Mouse (Mus musculus) heart, postnatal 0 days (tissue): ENCODE measurements around the gene Fosl1. TPM values are rescaled to one million over a fixed set of nuclear protein-coding genes. Genes with fewer than 3 reads are reported as not detected.

Experiments
- ATAC-seq: fragments of 200-750 bp; cut with Nextera tagmentation; 2 replicates; pipeline ENCODE4 v1.8.0; 2017; ENCODE audit warnings: low read depth, moderate number of reproducible peaks, moderate library complexity; ENCODE audit not compliant: insufficient read depth
- DNase-seq: peaks from one replicate; pipeline ENCODE4 v3.0.0-alpha.2; 2016; ENCODE audit warnings: low spot score
- H3K27ac ChIP-seq: fragments of 300-500 bp; sonication (generic); 2 replicates; pipeline ENCODE4 v1.5.1; 2014; ENCODE audit warnings: low read depth, mild to moderate bottlenecking
- H3K27me3 ChIP-seq: fragments of 300-500 bp; sonication (generic); 2 replicates; pipeline ENCODE4 v1.6.1; 2014; ENCODE audit warnings: low read length, mixed read lengths; ENCODE audit not compliant: control insufficient read depth, insufficient read depth
- H3K36me3 ChIP-seq: fragments of 300-500 bp; sonication (generic); replicated peaks from 2 replicates; pipeline ENCODE4 v1.6.1; 2014; ENCODE audit warnings: low read length, mixed read lengths; ENCODE audit not compliant: control insufficient read depth, insufficient read depth
- H3K4me1 ChIP-seq: fragments of 300-500 bp; sonication (generic); 2 replicates; pipeline ENCODE4 v1.6.1; 2014; ENCODE audit warnings: antibody characterized with exemption; ENCODE audit not compliant: control insufficient read depth, insufficient read depth
- H3K4me2 ChIP-seq: fragments of 300-500 bp; sonication (generic); 2 replicates; pipeline ENCODE4 v1.6.1; 2014; ENCODE audit warnings: low read depth, mild to moderate bottlenecking, low read length, moderate library complexity
- H3K4me3 ChIP-seq: fragments of 300-500 bp; sonication (generic); 2 replicates; pipeline ENCODE4 v1.5.1; 2014; ENCODE audit warnings: low read depth, low read length
- H3K9ac ChIP-seq: fragments of 300-500 bp; sonication (generic); replicated peaks from 2 replicates; pipeline ENCODE4 v1.6.1; 2014; ENCODE audit warnings: low read depth, low read length, mixed read lengths
- H3K9me3 ChIP-seq: fragments of 300-500 bp; sonication (generic); replicated peaks from 2 replicates; pipeline ENCODE4 v1.6.1; 2016; ENCODE audit warnings: low read length; ENCODE audit not compliant: control insufficient read depth
- CTCF ChIP-seq: IDR thresholded peaks from 2 replicates; pipeline ENCODE4 v1.5.1; 2016; ENCODE audit warnings: antibody characterized with exemption, control low read depth, low read depth
- EP300 ChIP-seq: IDR thresholded peaks from 2 replicates; pipeline ENCODE4 v1.6.1; 2016; ENCODE audit warnings: antibody characterized with exemption, low read depth
- WGBS: fragments of 180-500 bp; shearing (Covaris S2); extraction: QIAGEN DNeasy Blood & Tissue Kit; methylation state at CpG from one replicate; pipeline ENCODE4 v1.1.7; 2014; 5-methylcytosine and 5-hydroxymethylcytosine counted together
- polyA plus RNA-seq: library from polyadenylated mRNA; unstranded; fragments of >200 nt; fragmentation: Nextera tagmentation; extraction: Ambion mirVana; gene quantifications from 2 replicates; pipeline ENCODE4 v1.2.1, GENCODE M21; 2015
- total RNA-seq: library from RNA; depleted of rRNA; stranded (reverse); fragments of >200 nt; gene quantifications from 2 replicates; pipeline ENCODE4 v1.2.3, GENCODE M21; 2014; ENCODE audit warnings: low replicate concordance; rRNA removed

The Fosl1 gene
- total and polyA plus RNA-seq, 2 experiments from 2014 or later, result 0.12 TPM; not detected in 1

DNA sequence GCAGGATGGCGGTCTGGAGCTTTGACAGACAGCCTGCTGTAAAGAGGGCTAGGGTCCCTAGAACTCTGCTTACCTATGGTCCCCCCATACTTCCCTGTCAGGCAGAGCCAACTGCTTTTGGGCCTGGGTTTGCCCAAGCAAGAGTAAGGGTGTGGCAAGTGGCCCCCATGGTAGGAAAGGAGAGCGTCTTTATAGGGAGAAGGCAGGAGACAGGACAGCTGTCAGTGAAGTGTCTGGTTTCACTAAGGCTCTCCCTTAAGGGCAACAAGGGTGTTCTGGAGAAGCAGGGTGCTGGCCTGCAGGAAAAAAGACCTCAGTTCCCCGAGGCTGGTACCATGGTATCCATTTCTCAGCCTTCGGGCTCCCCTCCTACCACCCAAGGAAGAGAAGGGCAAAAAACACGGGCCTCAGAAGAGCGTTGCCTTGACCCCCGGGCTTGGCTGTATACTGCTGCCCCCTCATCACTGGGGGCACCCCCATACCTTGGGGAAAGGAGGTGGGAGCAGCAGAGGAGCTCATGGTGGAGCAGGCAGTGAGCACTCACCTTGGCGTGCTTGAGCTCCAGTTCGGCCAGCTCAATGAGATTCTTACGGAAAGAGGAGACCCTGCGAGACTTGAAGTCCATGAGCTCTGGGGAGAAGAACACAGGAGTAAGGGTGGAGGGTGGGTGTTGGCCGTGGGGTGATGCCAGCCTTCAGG is 48.2 kb downstream of the Fosl1 start:
- no peak for DNase-seq

DNA sequence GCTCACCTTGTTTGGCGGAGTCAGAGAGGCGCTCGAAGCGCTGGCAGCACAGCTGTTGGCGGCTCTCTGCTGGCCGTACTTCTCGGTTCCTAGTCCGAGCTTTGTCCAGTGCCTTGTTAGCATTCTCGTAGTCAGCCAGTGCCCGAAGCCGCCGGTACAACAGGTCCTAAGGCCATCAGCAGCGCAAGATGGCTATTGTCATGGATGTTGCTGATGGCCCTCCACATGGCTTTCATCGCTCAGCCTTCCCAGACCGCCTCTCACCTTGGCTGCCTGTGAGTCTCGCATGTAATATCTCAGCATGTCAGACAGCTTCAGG is 48.7 kb downstream of the Fosl1 start:
- Histone ChIP-seq H3K27ac (no peak overlapping the region), H3K4me2 (no peak overlapping the region), H3K27me3 (no peaks in the 10 kb centered on the region), H3K4me3 (no peak overlapping the region), H3K36me3 (peaks cover 56% of the 10 kb centered on the region), H3K9me3 (no peaks in the 10 kb centered on the region), H3K9ac (no peak overlapping the region), H3K4me1 (peaks cover 5% of the 10 kb centered on the region; the same call in 1 of the 2 replicates)
- ATAC-seq (no peak), DNase-seq (no peak)
- 85% methylated on average over 16 of the region's 16 CpGs for WGBS
- no peak for TF ChIP-seq CTCF

More for the DNA sequence above, 48.2 kb downstream of the Fosl1 start:
- Histone ChIP-seq H3K4me2 (no peak overlapping the region), H3K27me3 (no peaks in the 10 kb centered on the region), H3K36me3 (peaks cover 56% of the 10 kb centered on the region), H3K9me3 (no peaks in the 10 kb centered on the region), H3K4me3 (no peak overlapping the region), H3K4me1 (peaks cover 5% of the 10 kb centered on the region; the same call in 1 of the 2 replicates), H3K27ac (no peak overlapping the region), H3K9ac (no peak overlapping the region)
- TF ChIP-seq CTCF (no peak), EP300 (no peak)
- WGBS, result 76% methylated on average over 12 of the region's 12 CpGs
- no peak for ATAC-seq

DNA sequence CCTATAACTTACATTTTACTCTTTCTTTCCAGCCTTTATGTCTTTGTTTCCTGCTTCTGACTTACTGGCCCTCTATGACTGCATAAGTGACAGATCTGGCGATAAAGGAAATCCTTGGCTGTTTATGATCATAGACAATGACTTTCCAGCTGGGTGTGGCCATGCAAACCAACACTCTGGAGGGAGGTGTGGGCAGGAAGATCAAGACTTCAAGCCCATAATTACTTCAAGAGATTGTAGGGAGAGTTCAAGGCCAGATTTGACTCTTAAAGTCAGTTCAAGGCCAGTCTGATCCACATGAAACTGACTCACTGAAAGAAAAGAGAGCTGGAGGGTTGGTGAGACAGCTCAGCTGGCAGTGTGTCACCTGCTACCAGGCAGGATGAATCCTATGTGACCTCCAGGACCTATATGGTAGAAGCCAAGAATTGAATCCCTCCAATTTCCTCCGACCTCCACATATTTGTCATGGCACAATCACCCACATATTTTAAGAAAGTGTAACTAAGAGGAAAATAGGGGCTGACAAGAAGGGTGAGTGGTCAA is 53.1 kb downstream of the Fosl1 start:
- H3K9me3 ChIP-seq, result no peaks in the 10 kb centered on the region
- no peak overlapping the region for H3K4me3 ChIP-seq
- H3K4me1 ChIP-seq, result no peaks in the 10 kb centered on the region
- DNase-seq (no peak), ATAC-seq (no peak)
- H3K27ac ChIP-seq, result no peak overlapping the region
- WGBS, result 81% methylated on average over 2 of the region's 2 CpGs
- no peak overlapping the region for H3K4me2 ChIP-seq
- no peaks in the 10 kb centered on the region for H3K27me3 ChIP-seq
- no peak overlapping the region for H3K9ac ChIP-seq
- H3K36me3 ChIP-seq, result peaks cover 33% of the 10 kb centered on the region
- no peak for TF ChIP-seq EP300
- TF ChIP-seq CTCF, result no peak

- Histone ChIP-seq H3K4me2 (no peak within 1 kb of the TSS), H3K9ac (no peak within 1 kb of the TSS), H3K27me3 (no peaks in the 10 kb centered on the region), H3K36me3 (peaks cover 5% of the 10 kb centered on the region), H3K4me3 (no peak within 1 kb of the TSS), H3K27ac (no peak within 1 kb of the TSS), H3K9me3 (no peaks in the 10 kb centered on the region), H3K4me1 (no peaks in the 10 kb centered on the region)
- 49% methylated on average over 17 of the region's 17 CpGs for WGBS
- no peak for DNase-seq
- no peak for ATAC-seq
- TF ChIP-seq CTCF, result no peak
- no peak for TF ChIP-seq EP300
Observed at GRCm38 (mm10) chr19:5503687-5504086, 56.3 kb downstream of the Fosl1 start, which contains the start of gene 1700020D05Rik. TSS of gene 1700020D05Rik (minus strand) at chr19:5503787.

Other genes with a start within 250 kb of the Fosl1 start
- gene Pacs1, start 174.4 kb upstream of the Fosl1 start, total RNA-seq, result 11.3 and 45.7 TPM in 2 replicates
- 7.2 and 7.4 TPM in 2 replicates for gene Pacs1, start 174.4 kb upstream of the Fosl1 start, polyA plus RNA-seq
- 132 and 175 TPM in 2 replicates for gene Sf3b2, start 152.1 kb upstream of the Fosl1 start, total RNA-seq
- 158 and 159 TPM in 2 replicates for gene Sf3b2, start 152.1 kb upstream of the Fosl1 start, polyA plus RNA-seq
- gene Gal3st3, start 149.2 kb upstream of the Fosl1 start, total RNA-seq, result 4.0 and 13.3 TPM in 2 replicates
- 5.1 and 6.8 TPM in 2 replicates for gene Gal3st3, start 149.2 kb upstream of the Fosl1 start, polyA plus RNA-seq
- gene Catsper1, start 111.8 kb upstream of the Fosl1 start, total RNA-seq, result not detected in 2 replicates
- gene Catsper1, start 111.8 kb upstream of the Fosl1 start, polyA plus RNA-seq, result not detected in 2 replicates
- 0.89 and 0.99 TPM in 2 replicates for gene Cst6, start 98.0 kb upstream of the Fosl1 start, total RNA-seq
- 2.3 and 3.0 TPM in 2 replicates for gene Cst6, start 98.0 kb upstream of the Fosl1 start, polyA plus RNA-seq
- gene Eif1ad, start 80.8 kb upstream of the Fosl1 start, total RNA-seq, result 37.9 and 40.6 TPM in 2 replicates
- 33.5 and 37.5 TPM in 2 replicates for gene Eif1ad, start 80.8 kb upstream of the Fosl1 start, polyA plus RNA-seq
- gene Banf1, start 80.4 kb upstream of the Fosl1 start, total RNA-seq, result 120 and 143 TPM in 2 replicates
- gene Banf1, start 80.4 kb upstream of the Fosl1 start, polyA plus RNA-seq, result 340 and 356 TPM in 2 replicates
- gene Sart1, start 58.8 kb upstream of the Fosl1 start, total RNA-seq, result 4.4 and 39.0 TPM in 2 replicates
- gene Sart1, start 58.8 kb upstream of the Fosl1 start, polyA plus RNA-seq, result 26.4 and 26.9 TPM in 2 replicates
- 0.31 and 3.5 TPM in 2 replicates for gene Tsga10ip, start 45.0 kb upstream of the Fosl1 start, total RNA-seq
- gene Tsga10ip, start 45.0 kb upstream of the Fosl1 start, polyA plus RNA-seq, result 2.5 and 3.5 TPM in 2 replicates
- gene Drap1, start 22.6 kb upstream of the Fosl1 start, total RNA-seq, result 169 and 171 TPM in 2 replicates
- 328 and 338 TPM in 2 replicates for gene Drap1, start 22.6 kb upstream of the Fosl1 start, polyA plus RNA-seq
- gene AI837181, start 22.4 kb upstream of the Fosl1 start, total RNA-seq, result 47.4 and 59.1 TPM in 2 replicates
- 38.1 and 40.5 TPM in 2 replicates for gene AI837181, start 22.4 kb upstream of the Fosl1 start, polyA plus RNA-seq
- 9.2 and 11.3 TPM in 2 replicates for gene Ccdc85b, start 10.3 kb downstream of the Fosl1 start, total RNA-seq
- gene Ccdc85b, start 10.3 kb downstream of the Fosl1 start, polyA plus RNA-seq, result 10.2 and 10.6 TPM in 2 replicates
- gene Fibp, start 13.1 kb downstream of the Fosl1 start, total RNA-seq, result 81.6 and 86.4 TPM in 2 replicates
- gene Fibp, start 13.1 kb downstream of the Fosl1 start, polyA plus RNA-seq, result 142 and 146 TPM in 2 replicates
- gene Ctsw, start 21.0 kb downstream of the Fosl1 start, total RNA-seq, result not detected in 2 replicates
- gene Ctsw, start 21.0 kb downstream of the Fosl1 start, polyA plus RNA-seq, result 0.42 and 0.73 TPM in 2 replicates
- gene Efemp2, start 26.4 kb downstream of the Fosl1 start, total RNA-seq, result 46.8 and 52.7 TPM in 2 replicates
- gene Efemp2, start 26.4 kb downstream of the Fosl1 start, polyA plus RNA-seq, result 32.2 and 34.1 TPM in 2 replicates
- gene Mus81, start 40.9 kb downstream of the Fosl1 start, total RNA-seq, result 45.8 and 62.4 TPM in 2 replicates
- gene Mus81, start 40.9 kb downstream of the Fosl1 start, polyA plus RNA-seq, result 35.8 and 36.8 TPM in 2 replicates
- gene Cfl1, start 42.9 kb downstream of the Fosl1 start, total RNA-seq, result 448 and 685 TPM in 2 replicates
- gene Cfl1, start 42.9 kb downstream of the Fosl1 start, polyA plus RNA-seq, result 948 and 963 TPM in 2 replicates
- not detected in 2 replicates for gene 1700020D05Rik, start 56.2 kb downstream of the Fosl1 start, total RNA-seq
- not detected in 2 replicates for gene 1700020D05Rik, start 56.2 kb downstream of the Fosl1 start, polyA plus RNA-seq
- 8.6 and 22.6 TPM in 2 replicates for gene Snx32, start 63.0 kb downstream of the Fosl1 start, total RNA-seq
- gene Snx32, start 63.0 kb downstream of the Fosl1 start, polyA plus RNA-seq, result 9.1 and 9.3 TPM in 2 replicates
- not detected in 2 replicates for gene Ovol1, start 113.1 kb downstream of the Fosl1 start, total RNA-seq
- gene Ovol1, start 113.1 kb downstream of the Fosl1 start, polyA plus RNA-seq, result 0.05 TPM in 1 of 2 replicates, not detected in the other
- 5.8 and 12.9 TPM in 2 replicates for gene Ap5b1, start 120.5 kb downstream of the Fosl1 start, total RNA-seq
- gene Ap5b1, start 120.5 kb downstream of the Fosl1 start, polyA plus RNA-seq, result 1.7 and 2.0 TPM in 2 replicates
- gene Rnaseh2c, start 154.3 kb downstream of the Fosl1 start, total RNA-seq, result 42.4 and 57.6 TPM in 2 replicates
- 50.7 and 51.8 TPM in 2 replicates for gene Rnaseh2c, start 154.3 kb downstream of the Fosl1 start, polyA plus RNA-seq
- 55.4 and 164 TPM in 2 replicates for gene Kat5, start 162.7 kb downstream of the Fosl1 start, total RNA-seq
- 27.0 and 29.7 TPM in 2 replicates for gene Kat5, start 162.7 kb downstream of the Fosl1 start, polyA plus RNA-seq
- 26.3 and 49.5 TPM in 2 replicates for gene Rela, start 189.9 kb downstream of the Fosl1 start, total RNA-seq
- 22.9 and 23.6 TPM in 2 replicates for gene Rela, start 189.9 kb downstream of the Fosl1 start, polyA plus RNA-seq
- gene Sipa1, start 216.2 kb downstream of the Fosl1 start, total RNA-seq, result 33.2 and 37.8 TPM in 2 replicates
- gene Sipa1, start 216.2 kb downstream of the Fosl1 start, polyA plus RNA-seq, result 12.3 and 14.0 TPM in 2 replicates
- gene Map3k11, start 241.2 kb downstream of the Fosl1 start, total RNA-seq, result 43.5 and 51.5 TPM in 2 replicates
- 16.3 and 17.0 TPM in 2 replicates for gene Map3k11, start 241.2 kb downstream of the Fosl1 start, polyA plus RNA-seq
- 27.0 and 35.9 TPM in 2 replicates for gene Pcnx3, start 241.4 kb downstream of the Fosl1 start, total RNA-seq
- gene Pcnx3, start 241.4 kb downstream of the Fosl1 start, polyA plus RNA-seq, result 6.1 and 6.7 TPM in 2 replicates